Mouse (Mus musculus) frontal cortex, postnatal 14 days (tissue): ENCODE results near the gene Krt88.

Source experiments
- DNase-seq, 2 experiments: peaks; one replicate each; pipeline ENCODE4 v3.0.0; 2022; ENCODE audit warnings: low spot score in 2 of 2

Gene Krt88

GRCm38 (mm10) chr15:101447444-101447843 lies at the start of gene Krt88:
Gene Krt88 (plus strand): TSS chr15:101447744.
- no peak for DNase-seq

- no peak for DNase-seq
Measured at GRCm38 (mm10) chr15:101398269-101398668, 49.3 kb upstream of the Krt88 start.

DNA sequence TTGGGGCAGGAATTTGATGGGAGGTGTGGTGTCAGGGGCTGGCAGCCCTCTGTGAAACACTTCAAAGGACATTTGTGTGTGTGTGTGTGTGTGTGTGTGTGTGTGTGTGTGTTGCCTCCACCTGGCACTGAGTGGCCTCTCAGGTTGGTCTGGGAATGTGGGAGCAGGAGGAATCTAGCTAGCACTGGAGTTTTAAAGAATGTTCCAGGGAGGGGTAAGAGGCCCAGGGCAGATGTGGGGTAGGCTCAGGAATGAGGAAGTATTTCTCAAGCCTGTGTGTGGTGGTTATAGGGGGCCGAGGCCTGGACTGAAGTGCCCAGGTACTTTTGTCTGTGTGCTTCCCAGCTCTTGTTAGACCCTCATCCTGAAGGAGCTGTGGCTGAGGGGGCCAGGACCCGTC lies 36.8 kb upstream of the Krt88 start, which contains the start of gene Krt7:
Krt7 (plus strand) TSS at position 269 of the 400 bp plus-strand sequence.
- DNase-seq, result no peak

- no peak for DNase-seq
Measured at GRCm38 (mm10) chr15:101412188-101412587, 35.4 kb upstream of the Krt88 start.

GRCm38 (mm10) chr15:101413916-101414635 lies 33.5 kb upstream of the Krt88 start:
- no peak for DNase-seq

GRCm38 (mm10) chr15:101414807-101415565 lies 32.6 kb upstream of the Krt88 start:
- no peak for DNase-seq

- no peak for DNase-seq
Measured at GRCm38 (mm10) chr15:101418950-101419349, 28.6 kb upstream of the Krt88 start.

- DNase-seq, result no peak
Measured at GRCm38 (mm10) chr15:101420903-101421302, 26.6 kb upstream of the Krt88 start.

GRCm38 (mm10) chr15:101424914-101425313 lies 22.6 kb upstream of the Krt88 start:
- no peak for DNase-seq

DNA sequence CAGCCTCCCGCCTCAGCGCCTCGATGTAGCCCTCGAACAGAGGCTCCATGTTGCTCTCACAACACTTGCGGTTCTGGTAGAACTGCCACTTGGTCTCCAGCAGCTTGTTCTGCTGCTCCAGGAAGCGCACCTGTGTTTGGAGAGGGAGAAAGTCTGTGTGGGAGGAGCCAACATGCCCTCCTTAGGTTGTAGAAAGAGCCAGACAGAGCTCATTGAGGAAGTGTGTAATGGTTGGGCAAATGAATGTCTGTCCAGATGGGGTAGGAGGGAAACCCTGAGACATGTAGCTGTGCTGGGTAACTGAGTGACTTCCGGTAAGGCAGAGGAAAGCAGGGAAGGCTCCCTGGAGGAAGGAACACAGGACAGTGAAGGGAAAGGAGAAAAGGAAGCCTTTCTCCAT lies 10.9 kb upstream of the Krt88 start:
- DNase-seq, result no peak

GRCm38 (mm10) chr15:101438555-101438954 lies 9.0 kb upstream of the Krt88 start, which contains the start of gene Krt87:
Gene Krt87 (minus strand): TSS chr15:101438804.
- no peak for DNase-seq

GRCm38 (mm10) chr15:101440837-101441236 lies 6.7 kb upstream of the Krt88 start:
- DNase-seq, result no peak

GRCm38 (mm10) chr15:101446572-101446971 lies 972 bp upstream of the Krt88 start:
- no peak for DNase-seq

DNA sequence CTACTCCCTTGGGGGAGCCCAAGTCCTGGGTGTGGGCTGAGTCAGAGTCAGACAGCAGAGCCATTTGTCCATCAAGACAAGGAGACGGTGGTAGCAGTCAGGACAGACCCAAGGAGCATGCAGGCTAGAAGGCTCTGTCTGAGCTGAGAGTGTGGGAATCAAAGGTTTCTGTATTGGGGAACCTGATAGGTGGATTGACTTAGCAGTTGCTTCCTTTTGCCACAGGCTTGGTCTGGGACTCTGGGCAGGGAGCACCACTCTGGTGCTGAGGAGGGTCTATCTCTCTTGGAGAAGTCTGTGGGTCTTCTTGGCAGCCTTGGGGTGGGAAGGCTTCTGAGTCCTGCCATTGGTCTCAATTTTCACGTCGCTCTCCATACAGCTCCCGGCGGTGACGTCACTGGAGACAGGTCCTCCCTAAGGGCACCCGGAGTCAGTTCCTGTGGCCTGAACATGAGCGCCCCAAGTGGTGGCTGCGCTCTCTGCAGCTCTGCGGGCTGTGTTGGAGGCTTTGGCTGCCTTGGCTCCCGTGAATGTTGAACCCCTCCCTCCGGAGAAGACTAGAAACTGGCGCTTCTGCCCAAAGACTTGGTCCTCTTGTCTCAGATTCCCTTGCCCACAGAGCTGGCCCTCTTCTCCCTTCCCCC lies 5.7 kb downstream of the Krt88 start:
- peak; percentile 62 to 75 for DNase-seq

DNA sequence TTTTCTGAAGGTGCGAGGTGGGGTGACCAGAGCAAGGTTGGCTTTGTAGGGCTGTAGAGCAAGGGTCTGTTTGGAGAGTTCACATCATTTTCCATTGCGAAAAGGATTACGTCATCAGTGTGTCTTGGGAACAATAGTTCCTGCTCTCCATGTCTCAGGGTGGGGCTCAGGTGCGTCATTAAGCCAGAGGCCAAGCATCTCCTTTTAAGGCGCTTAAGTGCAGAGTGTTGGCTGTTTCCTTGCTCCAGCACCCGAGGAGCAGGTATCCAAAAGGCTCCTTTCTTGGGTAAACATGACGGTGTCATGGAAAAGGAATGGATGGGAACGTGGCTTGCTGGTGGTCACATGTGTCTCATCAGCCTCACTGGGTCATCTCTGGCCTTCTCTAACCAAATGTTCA lies 7.2 kb downstream of the Krt88 start:
- DNase-seq, result no peak

DNA sequence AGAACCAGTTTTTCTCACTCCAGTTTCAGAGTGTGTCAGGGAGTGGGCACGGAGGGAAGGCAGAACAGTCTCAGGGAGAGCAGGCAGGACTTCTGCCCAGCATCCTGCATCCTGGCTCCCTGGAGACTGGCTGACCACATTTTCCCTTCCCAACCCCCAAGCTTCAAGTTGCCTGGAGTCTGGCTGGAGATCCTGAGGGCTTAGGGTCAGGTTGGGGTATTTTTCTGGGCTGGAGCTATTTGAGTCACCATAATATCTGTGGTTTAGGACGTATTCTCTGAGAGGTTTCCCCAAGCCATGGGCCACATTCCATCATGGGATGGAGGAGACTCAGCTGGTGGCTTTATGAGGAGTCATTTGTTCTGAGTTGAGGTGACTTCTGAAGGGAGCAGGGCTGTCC lies 7.7 kb downstream of the Krt88 start:
- no peak for DNase-seq

GRCm38 (mm10) chr15:101455891-101456290 lies 8.3 kb downstream of the Krt88 start:
- no peak for DNase-seq

- no peak for DNase-seq
Measured at GRCm38 (mm10) chr15:101458361-101458930, 10.9 kb downstream of the Krt88 start.

DNA sequence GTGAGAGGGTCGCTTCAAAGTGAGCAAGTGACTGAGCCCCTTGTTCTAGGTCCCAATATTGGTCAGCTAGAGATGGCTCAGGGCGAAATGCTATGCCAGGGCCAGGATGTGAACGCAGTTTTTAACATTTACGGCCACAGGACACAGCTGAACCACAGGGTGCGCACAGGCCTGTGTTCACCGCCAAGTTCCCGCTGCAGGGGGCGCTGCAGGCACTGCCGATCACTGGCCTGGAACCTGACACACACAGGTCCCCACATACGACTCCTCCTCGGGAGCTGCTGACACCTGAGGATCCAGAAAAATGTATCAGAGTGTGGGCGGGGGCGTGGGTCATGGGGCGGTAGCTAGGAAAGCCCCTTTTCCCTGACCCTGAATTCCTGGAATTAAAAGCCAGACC lies 11.7 kb downstream of the Krt88 start:
- DNase-seq, result no peak

GRCm38 (mm10) chr15:101463651-101464050 lies 16.1 kb downstream of the Krt88 start, which contains the start of gene Krt81:
Gene Krt81 (minus strand): TSS chr15:101463751.
- no peak for DNase-seq

DNA sequence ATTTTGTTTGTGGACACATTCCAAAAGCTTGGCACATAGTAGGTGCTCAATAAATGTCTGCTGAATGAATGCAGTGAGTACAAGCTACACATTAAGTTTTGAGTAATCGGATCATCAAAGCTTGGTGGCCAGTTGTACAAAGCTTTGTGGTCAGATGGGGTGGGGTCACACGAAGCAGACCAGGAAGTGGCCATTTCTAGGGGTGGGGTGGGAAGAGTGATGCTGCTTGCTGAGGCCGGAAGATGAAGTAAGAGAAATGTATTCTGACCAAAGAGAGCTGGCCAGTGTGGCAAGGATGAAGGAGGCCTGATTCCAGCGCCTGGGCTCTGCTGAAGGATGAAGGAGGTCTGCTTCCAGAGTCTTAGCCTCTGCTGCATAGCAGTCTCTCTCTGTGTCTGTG lies 21.5 kb downstream of the Krt88 start:
- no peak for DNase-seq

DNA sequence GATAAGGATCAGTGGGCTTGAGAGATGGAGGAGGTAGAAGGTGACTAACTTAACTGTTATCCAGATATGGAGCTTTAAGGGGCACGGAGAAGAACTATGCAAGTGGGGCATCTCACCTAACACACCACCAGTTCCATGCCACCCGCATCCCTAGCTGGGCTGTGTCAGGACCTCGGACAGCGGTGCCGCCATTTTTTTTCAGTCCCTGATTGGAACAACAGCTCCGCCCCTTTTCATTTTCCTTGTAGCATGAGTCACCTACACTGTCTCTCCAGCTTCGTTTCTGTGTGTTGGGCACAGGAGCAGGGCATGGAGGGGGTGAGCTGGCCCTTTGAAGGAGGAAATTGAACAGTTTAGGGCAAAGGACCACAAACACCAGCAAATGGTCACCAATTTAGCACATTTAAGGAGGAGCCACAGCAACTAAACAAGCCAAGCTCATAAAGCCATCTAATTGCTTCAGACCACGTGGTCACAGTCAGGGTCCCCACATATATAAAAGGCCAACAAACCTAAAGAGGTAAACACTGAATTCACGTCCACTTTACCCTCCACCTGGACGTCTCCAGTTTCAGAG lies 25.5 kb downstream of the Krt88 start, which contains the start of gene Krt86:
Krt86 (plus strand) TSS at position 527 of the 577 bp plus-strand sequence.
- no peak for DNase-seq
